Mouse (Mus musculus) CH12.LX (cell line): ENCODE measurements around the gene Hinfp. TPM values are rescaled to one million over a fixed set of nuclear protein-coding genes. Genes with fewer than 3 reads are reported as not detected.

Source experiments
- DNase-seq: peaks from one replicate; pipeline ENCODE4 v3.0.0-alpha.2; 2013; ENCODE audit errors: extremely low read depth
- H3K27ac ChIP-seq: 2 replicates; pipeline ENCODE4 v1.5.1; 2012; ENCODE audit warnings: low read depth, mild to moderate bottlenecking, control low read depth, moderate library complexity; ENCODE audit not compliant: insufficient read depth
- H3K27me3 ChIP-seq: replicated peaks from 2 replicates; pipeline ENCODE3; 2012; ENCODE audit warnings: inconsistent platforms
- H3K36me3 ChIP-seq, 2 experiments: replicated peaks in 1 of 2; 2 replicates each; pipeline versions ENCODE3 to v1.6.1; 2012; ENCODE audit warnings: inconsistent platforms in 1 of 2, low read length in 1 of 2, mild to moderate bottlenecking in 1 of 2, mixed read lengths in 1 of 2, moderate library complexity in 1 of 2; ENCODE audit not compliant: control insufficient read depth in 1 of 2, insufficient read depth in 1 of 2
- H3K4me1 ChIP-seq, 2 experiments: 2 replicates each; pipeline ENCODE4 v1.6.1; 2012; ENCODE audit warnings: inconsistent platforms in 1 of 2, moderate library complexity in 1 of 2; ENCODE audit not compliant: insufficient read depth in 2 of 2, control insufficient read depth in 1 of 2
- H3K4me2 ChIP-seq: 2 replicates; pipeline ENCODE4 v1.6.1; 2012; ENCODE audit warnings: low read depth, mild to moderate bottlenecking, control low read depth; ENCODE audit not compliant: poor library complexity, insufficient read depth, severe bottlenecking
- H3K4me3 ChIP-seq, 3 experiments: fragments of 150-350 bp in 1 of 3; sonication (generic) in 1 of 3; replicated peaks in 1 of 3; 2 replicates each; pipeline versions ENCODE3 to v1.5.1; 2011 to 2012; ENCODE audit warnings: low read depth in 2 of 3, low read length in 2 of 3, mild to moderate bottlenecking in 2 of 3, moderate library complexity in 2 of 3, control low read depth in 1 of 3, improper control_type of control experiment in 1 of 3, inconsistent platforms in 1 of 3, mixed read lengths in 1 of 3; ENCODE audit not compliant: poor library complexity in 1 of 3
- H3K79me2 ChIP-seq: replicated peaks from 2 replicates; pipeline ENCODE4 v1.6.1; 2012; ENCODE audit warnings: mild to moderate bottlenecking, moderate library complexity; ENCODE audit not compliant: control insufficient read depth, poor library complexity, insufficient read depth, severe bottlenecking; ENCODE audit errors: extremely low read depth
- H3K9ac ChIP-seq: 2 replicates; pipeline ENCODE4 v1.6.1; 2012; ENCODE audit warnings: low read depth, mild to moderate bottlenecking, control low read depth, moderate library complexity; ENCODE audit not compliant: insufficient read depth
- H3K9me3 ChIP-seq: replicated peaks from 2 replicates; pipeline ENCODE3; 2012; ENCODE audit warnings: low read length, inconsistent platforms, mixed read lengths
- BHLHE40 ChIP-seq: IDR thresholded peaks from 2 replicates; pipeline ENCODE4 v1.6.1; 2011; ENCODE audit warnings: mild to moderate bottlenecking, low read depth, low read length, improper control_type of control experiment
- CHD2 ChIP-seq: IDR thresholded peaks from 2 replicates; pipeline ENCODE4 v1.6.1; 2011; ENCODE audit warnings: low read length, improper control_type of control experiment
- CTCF ChIP-seq, 2 experiments: IDR thresholded peaks in 1 of 2; conservative IDR thresholded peaks in 1 of 2; 2 replicates each; pipeline ENCODE4 v1.5.1; 2011 to 2012; ENCODE audit warnings: low read depth in 2 of 2, low read length in 2 of 2, improper control_type of control experiment in 1 of 2, inconsistent platforms in 1 of 2, mild to moderate bottlenecking in 1 of 2, moderate library complexity in 1 of 2
- E2F4 ChIP-seq: IDR thresholded peaks from 2 replicates; pipeline ENCODE4 v1.6.1; 2011; ENCODE audit warnings: low read depth, low read length, improper control_type of control experiment; ENCODE audit not compliant: insufficient replicate concordance
- HCFC1 ChIP-seq: IDR thresholded peaks from 2 replicates; pipeline ENCODE4 v1.6.1; 2012; ENCODE audit warnings: low read depth, mild to moderate bottlenecking, inconsistent platforms, low read length, improper control_type of control experiment
- IRF4 ChIP-seq: IDR thresholded peaks from 2 replicates; pipeline ENCODE4 v1.6.1; 2014; ENCODE audit warnings: low read depth, mild to moderate bottlenecking, inconsistent platforms, low read length, improper control_type of control experiment
- JUND ChIP-seq: conservative IDR thresholded peaks from 2 replicates; pipeline ENCODE4 v1.6.1; 2011; ENCODE audit warnings: low read depth, low read length, improper control_type of control experiment
- KAT2A ChIP-seq: IDR thresholded peaks from 2 replicates; pipeline ENCODE4 v1.6.1; 2012; ENCODE audit warnings: low read length, improper control_type of control experiment, inconsistent platforms; ENCODE audit not compliant: insufficient replicate concordance
- MXI1 ChIP-seq: IDR thresholded peaks from 2 replicates; pipeline ENCODE4 v1.6.1; 2011; ENCODE audit warnings: mild to moderate bottlenecking, low read depth, low read length, improper control_type of control experiment
- MYC ChIP-seq: IDR thresholded peaks from 2 replicates; pipeline ENCODE4 v1.6.1; 2011; ENCODE audit warnings: low read depth, mild to moderate bottlenecking, improper control_type of control experiment, low read length
- NRF1 ChIP-seq: IDR thresholded peaks from 2 replicates; pipeline ENCODE4 v1.6.1; 2014; ENCODE audit warnings: low read depth, mild to moderate bottlenecking, inconsistent platforms, low read length, improper control_type of control experiment, moderate library complexity
- SIN3A ChIP-seq: IDR thresholded peaks from 2 replicates; pipeline ENCODE4 v1.6.1; 2012; ENCODE audit warnings: low read length, improper control_type of control experiment, inconsistent platforms
- SMC3 ChIP-seq: IDR thresholded peaks from 2 replicates; pipeline ENCODE4 v1.6.1; 2011; ENCODE audit warnings: low read depth, low read length, improper control_type of control experiment
- UBTF ChIP-seq: IDR thresholded peaks from 2 replicates; pipeline ENCODE4 v1.6.1; 2012; ENCODE audit warnings: low read depth, mild to moderate bottlenecking, inconsistent platforms, low read length, improper control_type of control experiment, moderate library complexity
- ZC3H11A ChIP-seq: IDR thresholded peaks from 2 replicates; pipeline ENCODE4 v1.6.1; 2012; ENCODE audit warnings: low read depth, mild to moderate bottlenecking, inconsistent platforms, low read length, improper control_type of control experiment
- ZNF384 ChIP-seq: IDR thresholded peaks from 2 replicates; pipeline ENCODE4 v1.6.1; 2012; ENCODE audit warnings: low read depth, low read length, improper control_type of control experiment, inconsistent platforms
- dilution Hi-C: fragments of 300-500 bp; cut with MboI; formaldehyde crosslinking; loops from 2 replicates; pipeline ENCODE4 v1.14.3; 2020; ENCODE audit warnings: low sequenced_read_pairs; ENCODE audit not compliant: extremely low pct_unique_long_range_greater_than_20kb, extremely low pct_ligation_motif_present
- in situ Hi-C: fragments of 300-500 bp; cut with MboI; formaldehyde crosslinking; loops from 3 replicates; pipeline ENCODE4 v1.14.3; 2019; ENCODE audit warnings: low sequenced_read_pairs, low pct_ligation_motif_present, low pct_unique_long_range_greater_than_20kb, mixed read lengths
- polyA plus RNA-seq: library from polyadenylated mRNA; unstranded; fragments of >175 nt; gene quantifications from 2 replicates; pipeline ENCODE4 v1.2.1, GENCODE M21; 2012; ENCODE audit warnings: low read depth; ENCODE audit not compliant: insufficient read length
- total RNA-seq, 2 experiments: library from RNA; depleted of rRNA; stranded (reverse); fragments of 300-350 nt in 1 of 2; fragments of >200 nt in 1 of 2; gene quantifications; 2 replicates each; pipeline ENCODE4 v1.2.3; 2012 to 2014

Hinfp gene
- total and polyA plus RNA-seq, 3 experiments: 14.0 to 18.9 (median 16.6) TPM

DNA sequence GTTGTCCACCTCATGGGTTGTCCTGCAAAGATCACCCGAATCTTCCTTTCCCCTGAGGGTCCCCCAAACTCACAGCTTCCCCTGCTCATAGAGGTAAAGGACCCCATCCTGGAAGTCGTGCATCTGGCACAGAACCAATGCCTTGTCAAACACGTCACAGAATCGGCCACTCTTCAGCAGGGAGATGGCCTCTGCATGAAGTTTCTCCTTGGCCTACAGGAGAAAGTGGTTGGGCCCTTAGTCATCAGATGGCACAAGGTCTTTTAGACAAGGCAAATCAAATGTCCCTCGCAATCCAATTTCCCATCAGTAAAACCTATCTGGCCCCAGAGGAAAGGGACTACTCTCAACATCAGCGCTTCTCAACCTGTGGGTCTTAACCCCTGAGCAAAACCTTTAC is 47.7 kb upstream of the Hinfp start:
- Histone ChIP-seq H3K9ac (no peak overlapping the region), H3K4me2 (no peak overlapping the region), H3K9me3 (peaks cover 3% of the 10 kb centered on the region), H3K27me3 (no peaks in the 10 kb centered on the region), H3K4me1 (no peaks in the 10 kb centered on the region), H3K27ac (no peak overlapping the region), H3K79me2 (no peaks in the 10 kb centered on the region), H3K4me3 (no peak overlapping the region), H3K36me3 (peaks cover 86 to 90% of the 10 kb centered on the region in 2 experiments)
- TF ChIP-seq SIN3A: no peak
- no peak for TF ChIP-seq KAT2A
- no peak for TF ChIP-seq MXI1
- no peak for TF ChIP-seq NRF1
- no peak for TF ChIP-seq IRF4
- no peak for TF ChIP-seq MYC
- in situ Hi-C loops: no loop called here
- DNase-seq: no peak
- dilution Hi-C loops: no loop called here

DNA sequence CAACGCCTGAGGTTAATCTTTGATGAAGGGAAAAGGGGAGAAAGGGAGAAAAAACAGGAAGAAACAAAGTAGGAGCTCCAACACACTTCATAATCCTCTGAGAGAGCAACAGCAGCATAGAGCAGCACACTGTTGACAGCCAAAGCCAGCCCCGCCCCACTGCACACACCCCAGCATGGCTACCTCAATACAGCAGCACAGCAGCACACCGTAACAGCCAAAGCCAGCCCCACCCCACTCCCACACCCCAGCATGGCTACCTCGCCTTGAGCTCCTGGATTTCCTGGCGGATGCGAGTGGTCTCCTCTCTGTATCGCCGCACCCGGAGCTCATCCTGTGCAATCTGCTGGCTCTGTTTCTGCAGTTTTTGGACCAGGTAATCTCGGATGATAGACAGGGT is 46.9 kb upstream of the Hinfp start:
- Histone ChIP-seq H3K4me2 (no peak overlapping the region), H3K27me3 (no peaks in the 10 kb centered on the region), H3K9ac (no peak overlapping the region), H3K4me1 (peaks cover 0 to 4% of the 10 kb centered on the region in 2 experiments; a peak in 1 of 4 replicates), H3K4me3 (no peak overlapping the region), H3K36me3 (peaks cover 89 to 91% of the 10 kb centered on the region in 2 experiments), H3K79me2 (no peaks in the 10 kb centered on the region), H3K27ac (no peak overlapping the region), H3K9me3 (peaks cover 3% of the 10 kb centered on the region)
- dilution Hi-C loops (no loop called here), in situ Hi-C loops (no loop called here)
- no peak for DNase-seq
- TF ChIP-seq CHD2 (no peak), CTCF (conservative IDR thresholded peaks at IDR 0.05 in 1 of 2, IDR thresholded peaks at IDR 0.05 in 1 of 2; ENCODE audit: low read depth in 2 of 2, low read length in 2 of 2) (no peak), UBTF (no peak), JUND (no peak), ZNF384 (no peak), NRF1 (no peak)

DNA sequence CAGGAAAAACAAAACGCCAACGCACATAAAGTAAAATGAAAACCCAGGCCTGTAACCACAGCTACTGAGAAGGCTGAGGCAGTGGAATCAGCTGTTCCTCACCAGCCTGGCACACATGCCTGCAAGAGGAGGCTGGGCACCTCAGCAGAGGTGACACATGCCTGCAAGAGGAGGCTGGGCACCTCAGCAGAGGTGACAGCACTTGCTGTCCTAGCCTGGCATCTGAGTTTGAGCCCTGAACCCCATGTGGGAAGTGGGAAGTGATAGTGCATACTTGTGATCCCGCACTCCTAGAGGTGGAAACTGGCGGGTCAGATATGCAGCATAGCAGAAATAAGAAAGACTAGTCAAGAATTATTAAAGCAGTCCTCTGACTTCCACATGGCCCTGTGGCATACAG is 45.9 kb upstream of the Hinfp start:
- dilution Hi-C loops (no loop called here), in situ Hi-C loops (no loop called here)
- H3K4me1 ChIP-seq: peaks cover 0 to 5% of the 10 kb centered on the region in 2 experiments; a peak in 1 of 4 replicates
- no peaks in the 10 kb centered on the region for H3K27me3 ChIP-seq
- H3K36me3 ChIP-seq: peaks cover 86 to 93% of the 10 kb centered on the region in 2 experiments
- peaks cover 3% of the 10 kb centered on the region for H3K9me3 ChIP-seq
- no peak overlapping the region for H3K4me2 ChIP-seq
- H3K27ac ChIP-seq: no peak overlapping the region
- H3K4me3 ChIP-seq: no peak overlapping the region
- H3K9ac ChIP-seq: no peak overlapping the region
- DNase-seq: no peak
- no peaks in the 10 kb centered on the region for H3K79me2 ChIP-seq
- TF ChIP-seq ZC3H11A: no peak
- TF ChIP-seq MXI1: no peak
- TF ChIP-seq SMC3: no peak
- TF ChIP-seq SIN3A: no peak
- TF ChIP-seq HCFC1: no peak
- TF ChIP-seq BHLHE40: no peak
- no peak for TF ChIP-seq ZNF384
- no peak for TF ChIP-seq KAT2A
- no peak for TF ChIP-seq E2F4
